Mouse (Mus musculus) midbrain, embryonic 13.5 days (tissue): ENCODE data around the gene Galntl5. TPM values are rescaled to one million over a fixed set of nuclear protein-coding genes. Genes with fewer than 3 reads are reported as not detected.

Source experiments
- ATAC-seq: fragments of 200-750 bp; cut with Nextera tagmentation; 2 replicates; pipeline ENCODE4 v1.8.0; 2017; ENCODE audit warnings: mild to moderate bottlenecking, moderate TSS enrichment, moderate library complexity
- H3K27ac ChIP-seq: fragments of 300-500 bp; sonication (generic); 2 replicates; pipeline ENCODE4 v1.5.1; 2015; ENCODE audit warnings: inconsistent platforms, mild to moderate bottlenecking, moderate library complexity
- H3K27me3 ChIP-seq: fragments of 300-500 bp; sonication (generic); 2 replicates; pipeline ENCODE4 v1.6.1; 2015; ENCODE audit warnings: mild to moderate bottlenecking, inconsistent platforms
- H3K36me3 ChIP-seq: fragments of 300-500 bp; sonication (generic); 2 replicates; pipeline ENCODE4 v1.6.1; 2015; ENCODE audit warnings: mild to moderate bottlenecking, inconsistent platforms
- H3K4me1 ChIP-seq: fragments of 300-500 bp; sonication (generic); replicated peaks from 2 replicates; pipeline ENCODE4 v1.6.1; 2015; ENCODE audit warnings: inconsistent platforms
- H3K4me2 ChIP-seq: fragments of 300-500 bp; sonication (generic); replicated peaks from 2 replicates; pipeline ENCODE4 v1.6.1; 2015; ENCODE audit warnings: moderate library complexity, mild to moderate bottlenecking, inconsistent platforms
- H3K4me3 ChIP-seq: fragments of 300-500 bp; sonication (generic); replicated peaks from 2 replicates; pipeline ENCODE4 v1.5.1; 2015; ENCODE audit warnings: mild to moderate bottlenecking, inconsistent platforms
- H3K9ac ChIP-seq: fragments of 300-500 bp; sonication (generic); replicated peaks from 2 replicates; pipeline ENCODE4 v1.6.1; 2015; ENCODE audit warnings: mild to moderate bottlenecking, inconsistent platforms
- H3K9me3 ChIP-seq: fragments of 300-500 bp; sonication (generic); 2 replicates; pipeline ENCODE4 v1.6.1; 2016; ENCODE audit warnings: mild to moderate bottlenecking, inconsistent platforms
- WGBS: fragments of 180-500 bp; shearing (Covaris S2); methylation state at CpG from one replicate; pipeline ENCODE4 v1.1.7; 2015; 5-methylcytosine and 5-hydroxymethylcytosine counted together
- polyA plus RNA-seq: library from polyadenylated mRNA; unstranded; fragments of >200 nt; fragmentation: Nextera tagmentation; extraction: Ambion mirVana; gene quantifications from 2 replicates; pipeline ENCODE4 v1.2.1, GENCODE M21; 2015

Gene Galntl5
- not detected in 2 replicates for polyA plus RNA-seq

DNA sequence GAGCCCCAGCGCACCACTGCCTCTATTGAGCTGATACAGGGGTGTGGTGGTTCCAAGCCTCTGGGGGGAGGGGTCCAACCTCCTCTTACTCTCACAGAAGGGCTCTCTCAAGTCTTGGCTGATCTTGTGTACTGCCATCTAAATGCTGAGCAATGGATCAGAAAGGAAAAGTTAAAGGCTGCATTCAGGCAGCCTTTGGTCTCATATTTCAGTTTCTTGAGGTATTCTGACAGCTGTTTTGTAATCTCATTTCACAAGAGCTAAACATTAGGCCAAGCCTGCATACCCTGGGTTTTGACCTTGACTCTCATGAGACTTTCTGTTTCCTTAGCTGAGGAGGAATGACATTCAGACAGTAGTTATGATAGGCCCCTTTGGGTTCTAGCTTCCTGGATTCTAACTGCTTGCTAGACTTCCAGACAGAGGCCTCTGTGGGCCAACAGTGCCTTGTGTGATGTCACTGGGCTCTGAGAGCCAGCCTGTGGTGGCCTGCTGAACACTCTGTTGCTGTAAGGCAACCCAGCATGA lies at the start of gene Galntl5:
TSS of gene Galntl5 (plus strand) at position 457 of the 528 bp plus-strand sequence.
- Histone ChIP-seq H3K4me1 (no peaks in the 10 kb centered on the region; the same call in 1 of the 2 replicates), H3K9ac (no peak within 1 kb of the TSS), H3K9me3 (no peaks in the 10 kb centered on the region), H3K36me3 (no peaks in the 10 kb centered on the region), H3K4me2 (no peak within 1 kb of the TSS), H3K4me3 (no peak within 1 kb of the TSS), H3K27ac (no peak within 1 kb of the TSS), H3K27me3 (no peaks in the 10 kb centered on the region)
- 76% methylated on average over 1 of the region's 1 CpGs for WGBS
- ATAC-seq: no peak

DNA sequence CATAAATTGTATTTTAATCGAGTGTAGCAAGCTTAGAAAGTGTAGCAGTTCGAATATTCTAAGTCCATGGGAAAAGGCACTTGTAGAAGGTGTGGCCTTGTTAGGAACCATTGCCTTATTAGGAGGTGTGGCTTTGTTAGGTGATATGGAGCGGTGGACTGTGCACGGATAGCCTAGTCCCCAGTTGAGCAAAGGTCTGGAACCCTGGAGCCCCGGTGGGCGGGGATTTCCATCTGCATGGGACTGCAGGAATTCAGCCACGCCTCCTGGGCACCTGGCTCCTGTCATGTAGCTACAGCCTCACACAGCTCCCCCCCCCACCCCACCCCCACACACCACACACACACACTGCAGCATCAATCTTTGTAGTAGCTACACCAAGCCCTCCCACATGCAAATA lies 34.6 kb upstream of the Galntl5 start:
- WGBS: 78% methylated on average over 7 of the region's 7 CpGs
- no peak for ATAC-seq
- no peak overlapping the region for H3K9ac ChIP-seq

DNA sequence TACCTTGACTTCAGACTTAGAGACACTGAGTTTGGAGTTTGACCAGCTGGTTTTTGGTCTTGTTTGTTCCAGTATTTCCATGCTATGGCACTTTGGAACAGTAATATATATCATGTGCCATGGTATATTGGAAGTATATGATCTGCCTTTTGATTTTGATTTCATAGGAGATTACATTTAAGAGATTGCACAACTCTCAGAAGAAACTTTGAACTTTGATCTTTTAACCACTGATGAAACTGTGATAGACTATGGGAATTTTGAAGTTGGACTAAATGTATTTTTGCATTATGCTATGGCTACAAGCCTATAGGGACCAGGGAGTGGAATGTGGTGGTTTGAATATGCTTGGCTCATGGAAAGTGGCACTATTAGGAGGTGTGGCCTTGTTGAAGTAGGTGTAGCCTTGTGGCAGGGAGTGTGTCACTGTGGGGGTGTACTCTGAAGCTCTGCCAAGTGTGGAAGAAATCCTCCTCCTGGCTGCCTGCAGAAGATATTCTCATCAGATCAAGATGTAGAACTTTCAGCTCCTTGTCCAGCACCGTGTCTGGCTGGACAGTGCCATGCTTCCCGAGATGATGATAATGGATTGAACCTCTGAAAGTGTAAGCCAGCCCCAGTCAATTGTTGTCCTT lies 31.8 kb upstream of the Galntl5 start:
- Histone ChIP-seq H3K9me3 (no peaks in the 10 kb centered on the region), H3K9ac (no peak overlapping the region), H3K4me2 (no peak overlapping the region), H3K4me3 (no peak overlapping the region), H3K4me1 (peaks cover 5% of the 10 kb centered on the region; the same call in 1 of the 2 replicates), H3K36me3 (no peaks in the 10 kb centered on the region), H3K27me3 (no peaks in the 10 kb centered on the region), H3K27ac (no peak overlapping the region)
- WGBS: 79% methylated on average over 2 of the region's 2 CpGs
- ATAC-seq: no peak

More for the DNA sequence above, 34.6 kb upstream of the Galntl5 start:
- Histone ChIP-seq H3K27me3 (no peaks in the 10 kb centered on the region), H3K9me3 (no peaks in the 10 kb centered on the region), H3K36me3 (no peaks in the 10 kb centered on the region), H3K27ac (no peak overlapping the region), H3K4me3 (no peak overlapping the region), H3K4me1 (no peaks in the 10 kb centered on the region), H3K4me2 (no peak overlapping the region)

DNA sequence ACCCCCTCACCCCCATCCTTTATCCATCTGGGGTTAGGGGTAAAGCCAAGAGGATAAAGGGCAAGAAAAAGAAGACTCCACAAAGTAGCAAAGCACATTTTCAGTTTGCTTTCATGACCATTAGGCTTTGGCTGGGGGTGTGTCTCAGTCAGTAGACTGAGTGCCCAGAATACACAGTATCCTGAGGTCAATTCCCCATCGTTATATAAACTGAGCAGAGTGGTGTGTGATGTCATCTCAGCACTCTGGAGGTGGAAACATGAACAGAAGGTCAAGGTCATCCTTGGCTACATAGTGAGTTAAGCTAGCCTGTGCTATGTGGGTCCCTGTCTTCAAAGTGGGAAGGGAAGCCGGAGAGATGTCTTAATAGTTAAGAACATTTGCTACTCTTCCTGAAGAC lies 27.8 kb upstream of the Galntl5 start:
- Histone ChIP-seq H3K9me3 (no peaks in the 10 kb centered on the region), H3K4me3 (no peak overlapping the region), H3K4me2 (no peak overlapping the region), H3K27ac (no peak overlapping the region), H3K36me3 (no peaks in the 10 kb centered on the region), H3K4me1 (peaks cover 7% of the 10 kb centered on the region; the same call in 1 of the 2 replicates), H3K27me3 (no peaks in the 10 kb centered on the region), H3K9ac (no peak overlapping the region)
- no peak for ATAC-seq
- 94% methylated on average over 2 of the region's 2 CpGs for WGBS

DNA sequence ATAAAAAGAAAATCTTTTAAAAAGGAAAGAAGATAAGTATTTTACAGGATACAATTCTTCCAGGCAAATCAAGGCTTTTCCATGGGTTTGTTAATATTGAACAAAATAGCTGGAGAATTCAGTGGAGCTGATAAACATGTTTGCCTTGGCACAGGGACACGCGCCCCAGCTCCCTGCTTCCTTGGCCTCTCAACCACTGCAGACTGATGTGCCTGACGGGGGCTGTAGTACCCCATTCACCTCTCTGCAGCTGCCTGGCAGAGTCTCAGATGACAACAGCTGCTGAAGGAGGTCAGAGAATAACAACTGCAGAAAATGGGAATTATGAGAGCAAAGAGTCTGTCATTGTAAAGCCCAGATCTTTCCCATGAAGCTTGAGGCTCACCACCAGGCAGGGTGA lies 27.3 kb upstream of the Galntl5 start:
- Histone ChIP-seq H3K9me3 (no peaks in the 10 kb centered on the region), H3K9ac (no peak overlapping the region), H3K27me3 (no peaks in the 10 kb centered on the region), H3K4me2 (no peak overlapping the region), H3K27ac (no peak overlapping the region), H3K36me3 (no peaks in the 10 kb centered on the region), H3K4me1 (peaks cover 7% of the 10 kb centered on the region; the same call in 1 of the 2 replicates), H3K4me3 (no peak overlapping the region)
- WGBS: 66% methylated on average over 3 of the region's 3 CpGs
- ATAC-seq: no peak

DNA sequence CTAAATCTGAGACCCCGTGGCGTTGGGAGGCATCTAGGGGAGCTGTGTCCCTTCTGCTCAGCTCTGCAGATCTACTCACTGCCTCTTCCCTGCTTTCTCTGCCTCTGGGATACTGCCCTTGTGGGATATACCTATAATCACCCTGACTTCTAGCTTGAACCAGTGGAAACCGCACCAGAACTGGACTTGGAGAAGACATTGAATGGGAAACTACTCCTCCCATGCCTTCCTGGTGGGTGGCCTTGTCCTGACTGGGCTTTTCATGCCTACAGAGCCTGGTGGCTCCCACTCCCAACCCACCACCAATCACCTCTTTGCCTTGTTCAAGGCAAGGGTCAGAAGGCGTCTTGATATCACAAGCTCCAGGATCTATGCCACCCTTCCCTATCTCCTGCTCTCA lies 26.4 kb upstream of the Galntl5 start:
- Histone ChIP-seq H3K9me3 (no peaks in the 10 kb centered on the region), H3K4me3 (no peak overlapping the region), H3K9ac (no peak overlapping the region), H3K4me1 (peaks cover 7% of the 10 kb centered on the region; the same call in 1 of the 2 replicates), H3K4me2 (no peak overlapping the region), H3K27ac (no peak overlapping the region), H3K36me3 (no peaks in the 10 kb centered on the region), H3K27me3 (no peaks in the 10 kb centered on the region)
- whole genome bisulfite sequencing: 90% methylated on average over 4 of the region's 4 CpGs
- no peak for ATAC-seq

DNA sequence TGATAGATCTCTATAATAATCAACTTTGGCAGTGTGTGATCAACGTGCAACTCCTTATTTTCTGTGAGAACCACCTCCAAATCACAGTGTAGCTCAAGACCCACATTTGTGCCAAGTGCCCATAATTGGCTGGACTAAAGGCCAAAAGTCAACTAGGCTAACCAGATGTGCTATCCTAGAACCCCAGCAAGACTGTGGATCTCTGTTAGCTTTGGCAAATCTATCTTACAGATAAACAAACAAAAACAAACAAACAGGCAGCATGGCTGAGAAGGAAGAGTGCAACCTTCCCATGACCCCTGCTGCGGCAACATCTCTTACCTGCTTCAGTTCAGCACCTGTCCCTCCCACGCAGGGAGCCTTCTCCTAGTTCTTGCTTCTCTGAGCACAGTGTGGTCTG lies 25.9 kb upstream of the Galntl5 start:
- 93% methylated on average over 3 of the region's 3 CpGs for WGBS
- Histone ChIP-seq H3K36me3 (no peaks in the 10 kb centered on the region), H3K9me3 (no peaks in the 10 kb centered on the region), H3K4me2 (no peak overlapping the region), H3K27me3 (no peaks in the 10 kb centered on the region), H3K27ac (no peak overlapping the region), H3K9ac (no peak overlapping the region), H3K4me1 (peaks cover 7% of the 10 kb centered on the region; the same call in 1 of the 2 replicates), H3K4me3 (no peak overlapping the region)
- no peak for ATAC-seq

DNA sequence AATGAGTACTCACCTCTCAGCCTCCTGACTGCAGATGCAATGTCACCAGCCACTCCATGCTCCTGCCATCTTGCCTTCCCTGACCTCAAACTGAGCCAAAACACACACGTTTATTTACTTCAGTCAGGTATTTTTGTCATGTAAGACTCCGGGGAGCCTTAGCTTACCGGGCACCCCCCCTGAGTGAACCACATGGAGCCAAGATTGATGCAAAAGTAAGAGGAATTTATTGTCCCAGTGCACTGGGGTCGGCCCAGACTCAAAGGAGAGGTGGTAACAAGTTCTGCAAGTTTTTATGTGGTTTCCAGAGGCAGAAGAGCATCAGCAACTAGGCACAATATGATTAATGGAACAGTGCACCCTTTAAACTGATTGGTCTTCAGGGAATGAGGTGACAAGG lies 24.1 kb upstream of the Galntl5 start:
- Histone ChIP-seq H3K4me3 (no peak overlapping the region), H3K9ac (no peak overlapping the region), H3K9me3 (no peaks in the 10 kb centered on the region), H3K27ac (no peak overlapping the region), H3K4me1 (peaks cover 11% of the 10 kb centered on the region; the same call in 1 of the 2 replicates), H3K27me3 (no peaks in the 10 kb centered on the region), H3K4me2 (no peak overlapping the region), H3K36me3 (no peaks in the 10 kb centered on the region)
- ATAC-seq: no peak
- 52% methylated on average over 4 of the region's 4 CpGs for WGBS

DNA sequence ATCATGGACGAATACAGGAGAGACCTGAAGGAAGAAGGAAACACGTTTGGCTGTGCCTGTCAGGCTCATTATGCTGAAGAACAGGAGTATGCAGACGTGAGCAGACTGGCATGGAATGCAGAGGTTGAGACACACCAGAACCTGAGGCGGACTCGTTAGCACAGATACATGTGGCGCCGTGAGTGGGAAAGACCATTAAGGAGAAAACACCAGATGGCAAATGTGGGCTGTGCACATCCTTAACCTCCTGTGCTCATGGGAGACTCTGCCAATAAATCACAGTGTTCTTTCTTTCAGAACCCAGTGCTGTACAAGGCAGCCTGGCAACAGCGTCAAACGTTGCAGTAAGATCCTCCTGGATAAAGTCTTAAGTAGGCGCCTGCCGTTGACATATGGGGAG lies 20.7 kb upstream of the Galntl5 start:
- H3K27ac ChIP-seq: no peak overlapping the region
- 0 out of 2 replicates have a peak, but pooled peaks cover 6% of the 10 kb centered on the region for H3K4me1 ChIP-seq
- H3K9ac ChIP-seq: no peak overlapping the region
- no peaks in the 10 kb centered on the region for H3K9me3 ChIP-seq
- H3K4me2 ChIP-seq: no peak overlapping the region
- no peak overlapping the region for H3K4me3 ChIP-seq
- no peaks in the 10 kb centered on the region for H3K36me3 ChIP-seq
- no peaks in the 10 kb centered on the region for H3K27me3 ChIP-seq
- 75% methylated on average over 11 of the region's 11 CpGs for WGBS
- ATAC-seq: no peak

DNA sequence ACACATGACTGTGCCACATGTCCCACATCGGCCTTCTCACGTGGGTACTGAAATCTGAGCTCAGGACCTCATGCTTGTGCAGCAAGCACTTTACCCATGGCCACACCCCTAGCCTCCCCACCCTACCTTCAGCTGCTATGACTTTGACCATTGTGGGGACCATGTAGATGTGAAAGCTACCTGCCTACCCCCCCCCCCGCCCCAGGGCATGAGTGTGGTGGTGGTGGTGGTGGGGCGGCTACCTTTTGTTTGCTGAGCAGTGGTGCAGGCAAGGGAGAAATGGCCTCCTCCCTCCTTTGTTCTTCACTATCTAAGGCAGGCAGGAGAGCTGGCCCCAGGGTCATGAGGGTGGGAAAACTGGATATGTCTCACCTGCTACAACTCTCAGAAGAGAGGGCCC lies 18.3 kb upstream of the Galntl5 start:
- no peaks in the 10 kb centered on the region for H3K27me3 ChIP-seq
- H3K9me3 ChIP-seq: no peaks in the 10 kb centered on the region
- H3K9ac ChIP-seq: no peak overlapping the region
- H3K36me3 ChIP-seq: no peaks in the 10 kb centered on the region
- H3K27ac ChIP-seq: no peak overlapping the region
- H3K4me2 ChIP-seq: no peak overlapping the region
- no peak overlapping the region for H3K4me3 ChIP-seq
- ATAC-seq: no peak
- WGBS: 89% methylated on average over 4 of the region's 4 CpGs
- 0 out of 2 replicates have a peak, but pooled peaks cover 6% of the 10 kb centered on the region for H3K4me1 ChIP-seq

DNA sequence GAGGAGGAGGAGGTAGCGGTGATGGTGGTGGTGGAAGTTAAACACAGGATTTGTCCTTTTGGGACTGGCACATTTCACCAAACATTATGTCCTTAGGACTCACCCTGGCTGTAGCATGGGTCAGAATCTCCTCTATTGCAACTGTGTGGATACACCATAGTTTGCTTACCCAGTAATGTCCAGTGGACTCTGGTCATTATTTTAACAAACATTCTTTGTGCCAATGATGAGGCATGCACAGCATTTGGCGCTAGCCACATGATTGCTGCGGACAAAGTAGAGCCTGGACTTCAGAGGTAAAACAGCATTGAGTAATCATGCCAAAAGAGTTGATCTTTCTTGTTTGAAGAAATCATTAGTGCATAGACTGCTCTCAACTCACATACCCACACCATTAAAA lies 17.3 kb upstream of the Galntl5 start:
- no peak for ATAC-seq
- Histone ChIP-seq H3K4me3 (no peak overlapping the region), H3K27ac (no peak overlapping the region), H3K4me1 (0 out of 2 replicates have a peak, but pooled peaks cover 4% of the 10 kb centered on the region), H3K9ac (no peak overlapping the region), H3K27me3 (no peaks in the 10 kb centered on the region), H3K9me3 (no peaks in the 10 kb centered on the region), H3K4me2 (no peak overlapping the region), H3K36me3 (no peaks in the 10 kb centered on the region)
- WGBS: 95% methylated on average over 3 of the region's 3 CpGs

DNA sequence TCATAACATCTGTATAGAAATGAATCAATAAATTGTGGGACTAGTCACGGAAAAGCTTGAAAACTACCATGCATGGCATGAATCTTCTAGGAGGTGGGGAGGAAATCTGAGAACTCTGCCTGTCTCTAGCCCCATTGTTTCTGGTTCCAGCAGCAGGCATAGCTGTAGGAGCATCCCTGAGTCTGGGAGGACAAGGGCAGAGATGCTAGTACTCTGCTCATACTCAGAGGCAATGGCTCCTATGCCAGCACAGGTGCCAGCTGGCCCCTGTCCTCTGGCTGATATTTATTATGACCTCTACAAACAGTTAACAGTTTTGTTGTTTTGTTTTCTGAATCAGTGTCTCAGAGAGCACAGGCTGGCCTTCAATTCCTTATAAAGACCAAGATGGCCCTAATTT lies 16.9 kb upstream of the Galntl5 start:
- 82% methylated on average over 1 of the region's 1 CpGs for WGBS
- H3K27me3 ChIP-seq: no peaks in the 10 kb centered on the region
- no peaks in the 10 kb centered on the region for H3K9me3 ChIP-seq
- no peaks in the 10 kb centered on the region for H3K36me3 ChIP-seq
- 0 out of 2 replicates have a peak, but pooled peaks cover 4% of the 10 kb centered on the region for H3K4me1 ChIP-seq
- no peak for ATAC-seq
- H3K4me2 ChIP-seq: no peak overlapping the region
- no peak overlapping the region for H3K9ac ChIP-seq
- no peak overlapping the region for H3K27ac ChIP-seq
- no peak overlapping the region for H3K4me3 ChIP-seq
